Mouse (Mus musculus): ENCODE measurements around the gene Rasl10a.

- no peak for TF ChIP-seq CTCF (IDR thresholded peaks at IDR 0.05; ENCODE audit: low read depth, low read length)
- TF ChIP-seq POLR2A (IDR thresholded peaks at IDR 0.05; ENCODE audit: insufficient read depth, low read length), result no peak
- TF ChIP-seq EP300 (IDR thresholded peaks at IDR 0.05; ENCODE audit: insufficient read depth, low read depth, low read length), result no peak
Observed at GRCm38 (mm10) chr11:5012213-5012715, 45.7 kb upstream of the Rasl10a start.

Measured in ES-Bruce4 (cell line).